Mouse (Mus musculus) thymus, adult 2 months (tissue): ENCODE results near the gene Vmn1r227. TPM values are rescaled to one million over a fixed set of nuclear protein-coding genes. Genes with fewer than 3 reads are reported as not detected.

Source experiments
- DNase-seq: peaks from one replicate; pipeline ENCODE4 v3.0.0; 2021
- H3K27ac ChIP-seq: fragments of 200-500 bp; 2 replicates; pipeline ENCODE4 v1.5.1; 2012; ENCODE audit warnings: low read length, control low read depth; ENCODE audit not compliant: control insufficient read depth, insufficient read depth
- H3K27me3 ChIP-seq: fragments of 200-500 bp; 2 replicates; pipeline ENCODE4 v1.6.1; 2012; ENCODE audit warnings: mild to moderate bottlenecking, low read length, moderate library complexity, mixed read lengths; ENCODE audit not compliant: control insufficient read depth, insufficient read depth
- H3K36me3 ChIP-seq: fragments of 200-500 bp; 2 replicates; pipeline ENCODE4 v1.6.1; 2012; ENCODE audit warnings: mild to moderate bottlenecking, low read length, moderate library complexity; ENCODE audit not compliant: control insufficient read depth, insufficient read depth
- H3K4me1 ChIP-seq: fragments of 200-500 bp; replicated peaks from 2 replicates; pipeline ENCODE4 v1.6.1; 2012; ENCODE audit warnings: low read length; ENCODE audit not compliant: control insufficient read depth, insufficient read depth
- H3K4me3 ChIP-seq: fragments of 200-500 bp; 2 replicates; pipeline ENCODE4 v1.5.1; 2012; ENCODE audit warnings: mild to moderate bottlenecking, low read length, control low read depth, moderate library complexity; ENCODE audit not compliant: control insufficient read depth, insufficient read depth
- CTCF ChIP-seq: fragments of 200-500 bp; IDR thresholded peaks from 2 replicates; pipeline ENCODE4 v1.5.1; 2012; ENCODE audit warnings: mild to moderate bottlenecking, control low read depth, low read length, moderate library complexity, borderline replicate concordance; ENCODE audit not compliant: control insufficient read depth, poor library complexity, insufficient read depth; ENCODE audit errors: extremely low read depth
- POLR2A ChIP-seq: fragments of 200-500 bp; IDR thresholded peaks from 2 replicates; pipeline ENCODE4 v1.6.1; 2012; ENCODE audit warnings: mild to moderate bottlenecking, low read length, control low read depth, moderate library complexity; ENCODE audit not compliant: control insufficient read depth, poor library complexity, insufficient read depth; ENCODE audit errors: extremely low read depth
- WGBS: fragments of 180-500 bp; shearing (Covaris S2); methylation state at CpG from one replicate; pipeline ENCODE4 v1.1.7; 2018; 5-methylcytosine and 5-hydroxymethylcytosine counted together
- polyA plus RNA-seq: library from polyadenylated mRNA; depleted of rRNA; stranded (reverse); fragments of >200 nt; gene quantifications from 2 replicates; pipeline ENCODE4 v1.2.3, GENCODE M21; 2012; rRNA removed

The Vmn1r227 gene
- not detected in 2 replicates for polyA plus RNA-seq

DNA sequence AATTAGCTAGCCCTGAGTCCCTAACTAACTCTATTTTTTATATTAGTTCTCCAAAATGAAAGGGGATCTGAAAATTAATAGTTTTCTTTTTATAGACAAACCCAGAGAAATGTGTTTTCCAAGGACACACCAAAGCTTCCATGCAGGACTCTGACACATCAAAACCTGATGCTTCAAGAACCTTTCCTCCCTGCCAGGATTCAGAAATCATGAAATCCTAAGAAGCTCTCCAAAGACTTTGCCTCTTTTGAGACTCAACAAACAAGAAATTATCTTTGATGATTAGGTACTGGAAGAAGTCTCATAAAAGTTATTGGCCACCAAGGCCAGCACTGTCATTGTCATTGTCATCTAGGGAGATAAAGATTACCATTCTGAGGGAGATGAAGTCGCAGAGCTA lies at the start of gene Vmn1r227:
Gene Vmn1r227 (plus strand): TSS at position 301 of the 400 bp plus-strand sequence.
- no peak for TF ChIP-seq POLR2A
- TF ChIP-seq CTCF = no peak
- H3K36me3 ChIP-seq = no peaks in the 10 kb centered on the region
- H3K4me3 ChIP-seq = no peak within 1 kb of the TSS
- H3K27me3 ChIP-seq = no peaks in the 10 kb centered on the region
- DNase-seq = no peak
- H3K27ac ChIP-seq = no peak within 1 kb of the TSS
- 38% methylated on average over 1 of the region's 1 CpGs for WGBS
- no peaks in the 10 kb centered on the region for H3K4me1 ChIP-seq

DNA sequence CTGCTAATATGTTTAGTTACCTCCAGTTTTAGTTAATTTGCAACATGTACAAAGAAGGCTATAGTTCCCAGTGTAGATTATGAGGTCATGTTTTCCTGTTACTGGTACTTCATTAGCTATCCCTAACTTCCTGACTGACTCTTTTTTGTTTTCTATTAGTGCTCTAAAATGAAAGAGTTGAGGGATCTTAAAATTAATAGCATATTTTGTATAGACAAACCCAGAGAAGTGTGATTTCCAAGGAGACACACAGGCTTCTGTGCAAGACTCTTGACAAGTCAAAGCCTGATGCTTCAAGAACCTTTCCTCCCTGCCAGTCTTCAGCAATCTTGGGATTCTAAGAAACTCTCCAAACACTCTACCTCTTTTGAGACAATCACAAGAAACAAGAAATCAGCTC lies 47.1 kb upstream of the Vmn1r227 start, which contains the start of gene Vmn1r226:
Gene Vmn1r226 (plus strand): TSS at position 301 of the 400 bp plus-strand sequence.
- Histone ChIP-seq H3K4me3 (no peak within 1 kb of the TSS), H3K4me1 (no peaks in the 10 kb centered on the region), H3K36me3 (no peaks in the 10 kb centered on the region), H3K27me3 (no peaks in the 10 kb centered on the region), H3K27ac (no peak within 1 kb of the TSS)
- DNase-seq = no peak
- no peak for TF ChIP-seq POLR2A
- TF ChIP-seq CTCF = no peak

DNA sequence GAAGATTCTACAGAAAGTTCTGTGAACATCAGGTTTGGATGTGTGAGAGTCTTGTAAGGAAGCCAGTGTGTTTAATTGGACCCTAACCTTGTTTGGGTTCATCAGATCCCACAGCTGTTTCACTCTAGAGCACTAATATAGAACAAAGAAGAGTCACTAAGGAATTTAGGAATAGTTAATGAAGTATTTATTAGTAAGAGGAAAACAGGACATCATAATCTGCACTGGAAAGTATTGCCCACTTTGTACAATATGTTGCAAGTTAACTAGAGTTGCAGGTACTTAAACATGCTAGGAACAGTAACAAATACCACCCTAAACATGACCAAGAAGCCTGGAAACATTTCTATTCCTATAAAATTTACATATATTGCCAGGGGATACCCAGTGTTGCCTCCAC lies 56.4 kb downstream of the Vmn1r227 start, which contains the start of gene Vmn1r228:
Gene Vmn1r228 (minus strand): TSS at position 101 of the 400 bp plus-strand sequence.
- TF ChIP-seq POLR2A = no peak
- no peak for TF ChIP-seq CTCF
- Histone ChIP-seq H3K27ac (no peak within 1 kb of the TSS), H3K36me3 (no peaks in the 10 kb centered on the region), H3K27me3 (no peaks in the 10 kb centered on the region), H3K4me3 (no peak within 1 kb of the TSS), H3K4me1 (no peaks in the 10 kb centered on the region)
- no peak for DNase-seq

Other genes starting within 250 kb of the Vmn1r227 start
- not detected in 2 replicates for gene Vmn2r108, start 248.5 kb upstream of the Vmn1r227 start, polyA plus RNA-seq
- gene Vmn1r225, start 231.7 kb upstream of the Vmn1r227 start, polyA plus RNA-seq = not detected in 2 replicates
- not detected in 2 replicates for gene Vmn2r109, start 165.1 kb upstream of the Vmn1r227 start, polyA plus RNA-seq
- not detected in 2 replicates for gene Vmn2r110, start 133.4 kb upstream of the Vmn1r227 start, polyA plus RNA-seq
- not detected in 2 replicates for gene Fpr-rs3, start 105.0 kb upstream of the Vmn1r227 start, polyA plus RNA-seq
- gene Vmn1r226, start 47.0 kb upstream of the Vmn1r227 start, polyA plus RNA-seq = not detected in 2 replicates
- gene Vmn1r228, start 56.3 kb downstream of the Vmn1r227 start, polyA plus RNA-seq = not detected in 2 replicates
- not detected in 2 replicates for gene Vmn1r229, start 81.7 kb downstream of the Vmn1r227 start, polyA plus RNA-seq
- gene Vmn1r230, start 110.6 kb downstream of the Vmn1r227 start, polyA plus RNA-seq = not detected in 2 replicates
- gene Vmn1r231, start 175.2 kb downstream of the Vmn1r227 start, polyA plus RNA-seq = not detected in 2 replicates
- gene Vmn1r232, start 189.9 kb downstream of the Vmn1r227 start, polyA plus RNA-seq = not detected in 2 replicates
- gene Ppp2r1a, start 215.5 kb downstream of the Vmn1r227 start, polyA plus RNA-seq = 224 and 227 TPM in 2 replicates